Mouse (Mus musculus): ENCODE data around the gene Pcx. TPM values are rescaled to one million over a fixed set of nuclear protein-coding genes. Genes with fewer than 3 reads are reported as not detected.
A peak's percentile ranks its signal among the peaks of the same experiment; 100 is the strongest.

The Pcx gene
- total and polyA plus RNA-seq, 3 experiments: 39.0 to 52.5 (median 44.8) TPM

GRCm38 (mm10) chr19:4608511-4608910, 98.2 kb downstream of the Pcx start:
- Histone ChIP-seq H3K27ac (no peak overlapping the region), H3K9ac (ENCODE audit: low read depth, low read length) (no peak overlapping the region), H3K79me2 (replicated peaks; ENCODE audit: control insufficient read depth, insufficient read depth, low read length) (no peaks in the 10 kb centered on the region), H3K36me3 (ENCODE audit: control insufficient read depth, insufficient read depth, low read length) (no peaks in the 10 kb centered on the region), H3K4me3 (no peak overlapping the region), H3K4me1 (ENCODE audit: control insufficient read depth, insufficient read depth, low read length) (no peaks in the 10 kb centered on the region; the same call in 1 of the 2 replicates), H3K27me3 (ENCODE audit: control insufficient read depth, insufficient read depth, low read length) (no peaks in the 10 kb centered on the region)
- intact Hi-C loops (cut with DNase I): no loop called here
- no peak for TF ChIP-seq EP300 (IDR thresholded peaks at IDR 0.05; ENCODE audit: insufficient read depth, low read depth, low read length)
- TF ChIP-seq CTCF (IDR thresholded peaks at IDR 0.05): no peak
- TF ChIP-seq POLR2A (IDR thresholded peaks at IDR 0.05; ENCODE audit: insufficient read depth, low read depth, low read length): no peak
- peak in 1 of 2 experiments; percentile 44 for DNase-seq
- whole genome bisulfite sequencing: 64% methylated on average over 4 of the region's 4 CpGs

GRCm38 (mm10) chr19:4610109-4610508, 99.8 kb downstream of the Pcx start:
- intact Hi-C loops (cut with DNase I): no loop called here
- Histone ChIP-seq H3K36me3 (ENCODE audit: control insufficient read depth, insufficient read depth, low read length) (no peaks in the 10 kb centered on the region), H3K9ac (ENCODE audit: low read depth, low read length) (no peak overlapping the region), H3K27ac (peak overlapping the region; percentile 15; the same call in 1 of the 2 replicates), H3K27me3 (ENCODE audit: control insufficient read depth, insufficient read depth, low read length) (no peaks in the 10 kb centered on the region), H3K79me2 (replicated peaks; ENCODE audit: control insufficient read depth, insufficient read depth, low read length) (no peaks in the 10 kb centered on the region), H3K4me1 (ENCODE audit: control insufficient read depth, insufficient read depth, low read length) (no peaks in the 10 kb centered on the region; the same call in 1 of the 2 replicates), H3K4me3 (no peak overlapping the region)
- DNase-seq: peak in 1 of 2 experiments; percentile 67
- 43% methylated on average over 4 of the region's 4 CpGs for WGBS
- TF ChIP-seq POLR2A (IDR thresholded peaks at IDR 0.05; ENCODE audit: insufficient read depth, low read depth, low read length): no peak
- TF ChIP-seq EP300 (IDR thresholded peaks at IDR 0.05; ENCODE audit: insufficient read depth, low read depth, low read length): 0 out of 2 replicates have a peak, but pooled peaks have one; percentile 8

- Histone ChIP-seq H3K4me3 (no peak overlapping the region), H3K36me3 (ENCODE audit: control insufficient read depth, insufficient read depth, low read length) (no peaks in the 10 kb centered on the region), H3K4me1 (ENCODE audit: control insufficient read depth, insufficient read depth, low read length) (peaks cover 2% of the 10 kb centered on the region), H3K27me3 (ENCODE audit: control insufficient read depth, insufficient read depth, low read length) (no peaks in the 10 kb centered on the region), H3K27ac (no peak overlapping the region), H3K9ac (ENCODE audit: low read depth, low read length) (no peak overlapping the region), H3K79me2 (replicated peaks; ENCODE audit: control insufficient read depth, insufficient read depth, low read length) (no peaks in the 10 kb centered on the region)
- DNase-seq: no peak
- WGBS: 94% methylated on average over 19 of the region's 19 CpGs
- intact Hi-C loops (cut with DNase I): no loop called here
- TF ChIP-seq EP300 (IDR thresholded peaks at IDR 0.05; ENCODE audit: insufficient read depth, low read depth, low read length): no peak
- no peak for TF ChIP-seq POLR2A (IDR thresholded peaks at IDR 0.05; ENCODE audit: insufficient read depth, low read depth, low read length)
- TF ChIP-seq CTCF (IDR thresholded peaks at IDR 0.05): no peak
Measured at GRCm38 (mm10) chr19:4612181-4612961, 102.1 kb downstream of the Pcx start.

- no peak overlapping the region for H3K4me3 ChIP-seq
- WGBS: 94% methylated on average over 33 of the region's 33 CpGs
- H3K79me2 ChIP-seq (replicated peaks; ENCODE audit: control insufficient read depth, insufficient read depth, low read length): no peaks in the 10 kb centered on the region
- DNase-seq: no peak
- H3K9ac ChIP-seq (ENCODE audit: low read depth, low read length): no peak overlapping the region
- no peaks in the 10 kb centered on the region for H3K27me3 ChIP-seq (ENCODE audit: control insufficient read depth, insufficient read depth, low read length)
- intact Hi-C loops (cut with DNase I): no loop called here
- TF ChIP-seq POLR2A (IDR thresholded peaks at IDR 0.05; ENCODE audit: insufficient read depth, low read depth, low read length) (no peak), CTCF (IDR thresholded peaks at IDR 0.05) (no peak), EP300 (IDR thresholded peaks at IDR 0.05; ENCODE audit: insufficient read depth, low read depth, low read length) (no peak)
- H3K4me1 ChIP-seq (ENCODE audit: control insufficient read depth, insufficient read depth, low read length): peaks cover 2% of the 10 kb centered on the region
- H3K27ac ChIP-seq: no peak overlapping the region
- H3K36me3 ChIP-seq (ENCODE audit: control insufficient read depth, insufficient read depth, low read length): no peaks in the 10 kb centered on the region
Measured at GRCm38 (mm10) chr19:4613464-4614304, 103.4 kb downstream of the Pcx start.

GRCm38 (mm10) chr19:4614305-4615150, 104.3 kb downstream of the Pcx start:
- peaks cover 2% of the 10 kb centered on the region for H3K4me1 ChIP-seq (ENCODE audit: control insufficient read depth, insufficient read depth, low read length)
- no peak for TF ChIP-seq POLR2A (IDR thresholded peaks at IDR 0.05; ENCODE audit: insufficient read depth, low read depth, low read length)
- TF ChIP-seq EP300 (IDR thresholded peaks at IDR 0.05; ENCODE audit: insufficient read depth, low read depth, low read length): no peak
- 28% methylated on average over 40 of the region's 49 CpGs for WGBS
- peak overlapping the region; percentile 82 for H3K4me3 ChIP-seq
- H3K79me2 ChIP-seq (replicated peaks; ENCODE audit: control insufficient read depth, insufficient read depth, low read length): no peaks in the 10 kb centered on the region
- DNase-seq: no peak
- no peaks in the 10 kb centered on the region for H3K36me3 ChIP-seq (ENCODE audit: control insufficient read depth, insufficient read depth, low read length)
- H3K27me3 ChIP-seq (ENCODE audit: control insufficient read depth, insufficient read depth, low read length): no peaks in the 10 kb centered on the region
- intact Hi-C loops (cut with DNase I): no loop called here
- peak overlapping the region; percentile 84 for H3K9ac ChIP-seq (ENCODE audit: low read depth, low read length)
- peak overlapping the region; percentile 71 for H3K27ac ChIP-seq

Measured in heart, adult 2 months (tissue).